Mouse (Mus musculus) midbrain, embryonic 15.5 days (tissue): ENCODE data around the gene Gabrb1. TPM values are rescaled to one million over a fixed set of nuclear protein-coding genes. Genes with fewer than 3 reads are reported as not detected.
"Not testable (repeated sequence)": the region's sequence is repeated elsewhere in the genome, so short reads cannot be mapped to it uniquely, and the experiment has no call there.

Source experiments
- ATAC-seq: fragments of 200-750 bp; cut with Nextera tagmentation; replicated peaks from 2 replicates; pipeline ENCODE4 v1.8.0; 2017; ENCODE audit warnings: moderate TSS enrichment
- H3K27ac ChIP-seq: fragments of 300-500 bp; sonication (generic); 2 replicates; pipeline ENCODE4 v1.5.1; 2015; ENCODE audit warnings: mild to moderate bottlenecking, inconsistent platforms
- H3K27me3 ChIP-seq: fragments of 300-500 bp; sonication (generic); replicated peaks from 2 replicates; pipeline ENCODE4 v1.6.1; 2015; ENCODE audit warnings: inconsistent platforms
- H3K36me3 ChIP-seq: fragments of 300-500 bp; sonication (generic); replicated peaks from 2 replicates; pipeline ENCODE4 v1.6.1; 2015; ENCODE audit warnings: inconsistent platforms
- H3K4me1 ChIP-seq: fragments of 300-500 bp; sonication (generic); 2 replicates; pipeline ENCODE4 v1.6.1; 2015; ENCODE audit warnings: inconsistent platforms
- H3K4me2 ChIP-seq: fragments of 300-500 bp; sonication (generic); 2 replicates; pipeline ENCODE4 v1.6.1; 2015; ENCODE audit warnings: inconsistent platforms, mild to moderate bottlenecking, moderate library complexity
- H3K4me3 ChIP-seq: fragments of 300-500 bp; sonication (generic); 2 replicates; pipeline ENCODE4 v1.5.1; 2015; ENCODE audit warnings: mild to moderate bottlenecking, inconsistent platforms
- H3K9ac ChIP-seq: fragments of 300-500 bp; sonication (generic); 2 replicates; pipeline ENCODE4 v1.6.1; 2015; ENCODE audit warnings: mild to moderate bottlenecking, inconsistent platforms
- H3K9me3 ChIP-seq: fragments of 300-500 bp; sonication (generic); 2 replicates; pipeline ENCODE4 v1.6.1; 2016; ENCODE audit warnings: inconsistent platforms
- WGBS: fragments of 180-500 bp; shearing (Covaris S2); methylation state at CpG from one replicate; pipeline ENCODE4 v1.1.7; 2015; ENCODE audit warnings: mixed read lengths; 5-methylcytosine and 5-hydroxymethylcytosine counted together
- polyA plus RNA-seq: library from polyadenylated mRNA; unstranded; fragments of >200 nt; fragmentation: Nextera tagmentation; extraction: Ambion mirVana; gene quantifications from 2 replicates; pipeline ENCODE4 v1.2.1, GENCODE M21; 2015

The Gabrb1 gene
- polyA plus RNA-seq, 1 experiment from 2014 or later: 32.8 TPM

DNA sequence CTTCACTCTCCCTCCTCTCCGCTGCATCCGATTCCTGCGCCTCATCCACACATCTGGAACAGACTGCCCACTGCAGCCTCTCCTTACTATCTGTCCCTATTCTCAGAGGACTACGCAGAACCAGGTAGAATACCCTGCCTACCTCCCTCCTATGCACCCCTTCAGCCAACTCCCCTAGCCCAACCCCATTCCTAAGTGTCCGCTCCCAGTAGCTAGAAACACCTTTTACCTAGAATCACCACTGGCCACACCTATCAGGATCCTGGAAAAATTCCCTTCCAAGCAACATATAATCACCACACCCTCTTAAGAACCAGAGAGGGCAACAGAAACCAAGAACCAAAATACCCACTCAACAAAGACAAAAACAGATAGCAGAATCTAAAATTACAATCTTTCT, 493.0 kb downstream of the Gabrb1 start:
- Histone ChIP-seq H3K4me3 (no peak overlapping the region), H3K9ac (no peak overlapping the region), H3K36me3 (no peaks in the 10 kb centered on the region; the same call in 1 of the 2 replicates), H3K4me1 (no peaks in the 10 kb centered on the region), H3K9me3 (no peaks in the 10 kb centered on the region), H3K27me3 (no peaks in the 10 kb centered on the region), H3K4me2 (no peak overlapping the region), H3K27ac (no peak overlapping the region)
- 97% methylated on average over 5 of the region's 5 CpGs for WGBS
- no peak for ATAC-seq

DNA sequence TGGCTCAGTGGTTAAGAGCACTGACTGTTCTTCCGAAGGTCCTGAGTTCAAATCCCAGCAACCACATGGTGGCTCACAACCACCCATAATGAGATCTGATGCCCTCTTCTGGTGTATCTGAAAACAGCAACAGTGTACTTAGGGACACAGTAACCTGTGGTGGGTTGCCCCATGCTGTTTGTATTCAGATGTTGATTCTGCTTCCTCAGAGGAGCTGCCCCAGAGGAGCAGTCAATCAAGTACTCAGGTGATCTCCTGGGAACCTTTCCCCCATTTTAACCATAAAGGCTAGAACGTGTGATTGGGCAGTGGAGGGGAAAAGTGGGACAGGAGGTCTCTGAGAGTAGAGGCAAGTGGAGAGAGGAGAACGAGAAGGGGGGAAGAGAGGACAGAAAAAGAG, 497.8 kb downstream of the Gabrb1 start:
- ATAC-seq, H3K27me3 ChIP-seq, H3K27ac ChIP-seq, H3K9me3 ChIP-seq, H3K4me1 ChIP-seq, H3K4me3 ChIP-seq, H3K4me2 ChIP-seq, H3K9ac ChIP-seq: not testable (repeated sequence)
- 81% methylated on average over 3 of the region's 3 CpGs for WGBS
- peaks cover 21% of the 10 kb centered on the region; the same call in 1 of the 2 replicates for H3K36me3 ChIP-seq

DNA sequence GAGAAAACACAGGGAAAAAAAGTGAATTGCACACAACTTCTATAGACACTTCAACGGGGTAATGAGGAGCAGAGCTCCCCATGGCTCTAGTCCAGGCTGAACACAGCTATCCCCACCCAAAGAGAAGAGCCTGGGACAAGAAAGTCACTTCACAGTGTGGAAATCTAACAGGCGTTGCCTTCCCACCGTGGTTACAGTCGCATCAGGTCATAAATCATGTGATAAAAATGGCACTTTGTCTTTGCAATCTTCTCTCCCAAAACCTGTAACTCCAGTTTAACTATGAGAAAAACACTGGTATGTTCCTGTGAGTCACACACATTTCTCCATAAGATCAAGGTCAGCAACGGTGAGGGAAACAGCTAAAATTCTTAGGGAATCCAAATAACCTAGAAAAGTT, 498.7 kb downstream of the Gabrb1 start:
- 95% methylated on average over 5 of the region's 5 CpGs for WGBS
- Histone ChIP-seq H3K27ac (no peak overlapping the region), H3K9ac (no peak overlapping the region), H3K27me3 (no peaks in the 10 kb centered on the region), H3K4me1 (no peaks in the 10 kb centered on the region), H3K36me3 (peaks cover 24% of the 10 kb centered on the region; the same call in 1 of the 2 replicates), H3K4me2 (no peak overlapping the region), H3K4me3 (no peak overlapping the region), H3K9me3 (no peaks in the 10 kb centered on the region)
- ATAC-seq: no peak

DNA sequence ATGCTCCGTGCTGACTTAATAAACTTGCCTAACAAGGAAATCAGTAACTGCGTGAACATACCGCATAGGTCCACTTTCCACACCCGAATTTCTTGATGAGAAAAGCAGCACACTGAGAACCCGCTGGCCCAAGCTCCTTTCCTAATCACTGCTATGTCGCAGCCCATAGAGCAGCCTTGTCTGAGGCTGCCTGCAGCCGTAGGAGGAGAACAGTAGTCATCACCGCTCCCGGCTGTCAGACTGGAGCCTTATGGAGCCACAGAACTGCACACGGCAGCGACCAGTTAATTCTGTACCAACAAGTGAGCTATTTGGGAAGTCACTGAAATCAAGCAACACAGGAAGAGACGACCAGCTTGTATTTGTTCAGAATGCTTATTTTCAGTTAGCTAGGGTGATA, 500.8 kb downstream of the Gabrb1 start:
- H3K9me3 ChIP-seq: no peaks in the 10 kb centered on the region
- H3K27me3 ChIP-seq: no peaks in the 10 kb centered on the region
- no peaks in the 10 kb centered on the region for H3K4me1 ChIP-seq
- no peak overlapping the region for H3K9ac ChIP-seq
- H3K27ac ChIP-seq: no peak overlapping the region
- H3K4me3 ChIP-seq: no peak overlapping the region
- WGBS: 93% methylated on average over 12 of the region's 12 CpGs
- no peak for ATAC-seq
- peaks cover 30% of the 10 kb centered on the region; the same call in 1 of the 2 replicates for H3K36me3 ChIP-seq
- no peak overlapping the region for H3K4me2 ChIP-seq

DNA sequence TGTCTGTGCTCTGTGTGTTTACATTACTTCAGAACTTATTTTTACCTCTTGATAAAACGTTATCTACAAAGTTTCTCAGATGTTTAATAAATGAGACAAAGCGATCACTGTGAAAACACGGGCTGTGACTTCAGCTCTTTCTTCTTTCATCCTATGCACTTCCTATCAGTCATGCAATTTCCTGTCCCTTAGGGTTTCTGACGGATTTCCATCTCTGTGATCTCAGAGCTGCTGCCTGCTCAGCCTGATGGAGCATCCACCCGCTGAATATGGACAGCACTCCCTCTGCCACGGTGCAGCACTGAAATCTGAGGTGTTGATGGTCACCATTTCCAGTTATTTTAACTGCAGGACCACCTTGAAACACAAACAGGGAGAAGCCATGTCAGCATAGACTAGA, 501.6 kb downstream of the Gabrb1 start:
- no peak overlapping the region for H3K4me2 ChIP-seq
- H3K27ac ChIP-seq: no peak overlapping the region
- H3K9ac ChIP-seq: no peak overlapping the region
- peaks cover 33% of the 10 kb centered on the region; the same call in 1 of the 2 replicates for H3K36me3 ChIP-seq
- 0 out of 2 replicates have a peak, but pooled peaks cover 4% of the 10 kb centered on the region for H3K4me1 ChIP-seq
- H3K4me3 ChIP-seq: no peak overlapping the region
- ATAC-seq: no peak
- 75% methylated on average over 6 of the region's 6 CpGs for WGBS
- H3K27me3 ChIP-seq: no peaks in the 10 kb centered on the region
- H3K9me3 ChIP-seq: no peaks in the 10 kb centered on the region

DNA sequence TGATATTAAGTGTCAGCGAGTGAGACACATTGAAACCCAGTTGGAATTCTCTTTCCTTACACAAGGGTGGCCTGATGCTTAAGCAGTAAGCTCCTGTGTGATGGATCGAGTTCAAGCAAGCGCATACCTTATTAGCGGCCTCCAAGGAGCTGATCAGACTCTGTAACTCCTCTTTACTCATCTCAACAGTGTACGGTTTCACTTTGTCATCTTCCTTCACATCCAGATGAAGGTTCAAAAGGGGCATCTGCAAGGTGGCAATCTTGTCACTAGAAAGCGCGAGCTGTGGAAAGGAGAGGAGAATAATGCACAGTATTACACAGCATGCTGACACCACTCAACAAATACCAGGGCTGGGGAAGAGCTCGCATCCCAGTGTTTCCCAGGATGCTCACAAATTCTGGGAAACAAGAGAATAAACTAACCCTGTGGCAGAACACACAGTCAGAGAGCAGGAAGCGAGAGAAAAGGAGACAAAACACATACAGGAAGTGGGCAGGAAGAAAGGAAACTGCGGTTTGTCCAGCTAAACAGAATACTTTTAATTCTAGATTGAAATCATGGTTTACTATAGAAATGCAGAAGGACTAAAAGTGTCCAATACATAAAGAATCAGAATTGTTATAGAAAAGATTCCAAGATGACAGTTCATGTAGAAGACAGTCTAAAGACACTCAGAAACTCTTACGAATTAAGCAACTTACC, 503.0 kb downstream of the Gabrb1 start:
- 92% methylated on average over 11 of the region's 11 CpGs for WGBS
- Histone ChIP-seq H3K36me3 (peaks cover 33% of the 10 kb centered on the region; the same call in 1 of the 2 replicates), H3K27ac (no peak overlapping the region), H3K4me2 (no peak overlapping the region), H3K9ac (no peak overlapping the region), H3K4me3 (no peak overlapping the region), H3K27me3 (no peaks in the 10 kb centered on the region), H3K9me3 (no peaks in the 10 kb centered on the region), H3K4me1 (0 out of 2 replicates have a peak, but pooled peaks cover 4% of the 10 kb centered on the region)
- no peak for ATAC-seq

DNA sequence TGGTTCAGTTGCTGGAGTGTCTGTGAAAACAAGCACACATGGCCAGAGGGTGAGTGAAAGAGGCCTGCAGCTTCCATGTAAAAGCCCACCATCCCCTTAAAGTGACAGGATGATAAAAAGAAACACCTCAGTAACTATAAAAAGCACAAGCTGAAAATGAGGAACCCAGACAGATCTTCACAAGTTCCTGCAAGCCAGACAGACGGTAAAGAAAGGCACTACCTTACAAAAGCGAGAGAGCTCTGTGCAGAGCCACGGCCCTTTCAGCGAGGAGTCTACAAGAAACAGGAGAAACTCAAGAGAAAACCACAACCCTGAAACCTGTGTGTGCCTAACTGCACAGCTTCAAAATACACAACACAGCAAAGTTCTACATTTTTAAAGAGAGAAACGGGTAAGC, 504.9 kb downstream of the Gabrb1 start:
- Histone ChIP-seq H3K4me2 (no peak overlapping the region), H3K9ac (no peak overlapping the region), H3K9me3 (no peaks in the 10 kb centered on the region), H3K27ac (no peak overlapping the region), H3K36me3 (peaks cover 32% of the 10 kb centered on the region; the same call in 1 of the 2 replicates), H3K27me3 (no peaks in the 10 kb centered on the region), H3K4me3 (no peak overlapping the region), H3K4me1 (peaks cover 18% of the 10 kb centered on the region)
- no peak for ATAC-seq
- WGBS: 77% methylated on average over 5 of the region's 5 CpGs

DNA sequence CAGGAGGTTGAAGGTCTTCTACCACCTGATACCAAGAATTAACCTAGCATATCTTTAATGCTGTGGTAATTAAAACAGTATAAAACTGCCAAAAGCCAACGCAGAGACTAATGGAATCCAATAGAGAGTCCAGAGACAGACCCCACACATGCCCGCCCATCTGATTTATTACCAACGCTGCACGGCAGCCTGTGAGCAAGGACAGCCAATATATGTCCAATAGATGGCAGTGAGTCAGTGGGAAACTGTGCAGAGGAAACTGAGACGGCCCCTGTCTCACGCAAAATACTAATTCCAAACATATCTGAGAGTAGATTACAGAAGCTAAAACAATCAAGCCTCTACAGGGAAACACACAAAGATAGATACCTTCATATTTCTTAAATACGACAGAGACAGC, 506.5 kb downstream of the Gabrb1 start:
- Histone ChIP-seq H3K4me3 (no peak overlapping the region), H3K27me3 (no peaks in the 10 kb centered on the region), H3K4me2 (no peak overlapping the region), H3K27ac (no peak overlapping the region), H3K9ac (no peak overlapping the region), H3K4me1 (peaks cover 18% of the 10 kb centered on the region), H3K9me3 (no peaks in the 10 kb centered on the region), H3K36me3 (peaks cover 22% of the 10 kb centered on the region; the same call in 1 of the 2 replicates)
- WGBS: 90% methylated on average over 7 of the region's 7 CpGs
- ATAC-seq: no peak

DNA sequence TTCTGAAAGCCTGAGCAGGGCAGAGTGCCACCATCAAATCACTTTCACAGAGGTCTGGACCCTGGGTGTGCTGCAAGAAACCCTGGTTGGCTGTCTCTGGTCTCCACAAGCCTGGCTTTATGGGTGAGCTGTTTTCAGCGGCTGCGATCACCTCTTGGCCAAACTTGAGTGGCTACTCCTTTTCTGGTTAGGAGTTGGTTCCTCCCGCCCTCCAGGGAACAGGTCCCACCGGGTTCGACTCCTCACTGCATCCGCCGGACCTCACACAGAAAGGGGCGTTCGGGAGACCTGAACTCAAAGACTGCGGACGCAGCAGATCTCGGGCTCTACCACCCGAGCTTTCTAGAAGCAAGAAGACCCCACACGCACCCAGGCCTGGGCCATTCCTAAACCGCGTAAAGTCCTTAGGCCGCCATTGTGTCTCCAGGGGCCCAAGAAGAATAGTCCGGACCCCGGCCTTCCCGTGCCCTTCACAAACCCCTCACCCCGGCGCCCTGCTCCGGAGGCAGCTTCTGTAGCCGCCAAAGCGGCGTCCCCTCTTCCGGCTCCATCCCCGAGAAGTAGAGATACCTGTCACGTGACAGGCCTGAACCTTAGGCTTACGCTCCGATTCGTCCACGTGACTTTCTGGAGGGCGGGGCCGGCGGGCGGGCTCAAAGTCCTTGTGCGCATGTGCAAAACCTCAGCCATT, 509.8 kb downstream of the Gabrb1 start, which contains the start of gene Commd8:
Commd8 (minus strand) TSS at position 596 of the 691 bp plus-strand sequence.
- no peaks in the 10 kb centered on the region for H3K9me3 ChIP-seq
- peaks cover 18% of the 10 kb centered on the region for H3K4me1 ChIP-seq
- peak within 1 kb of the TSS; percentile 73 for H3K27ac ChIP-seq
- H3K27me3 ChIP-seq: no peaks in the 10 kb centered on the region
- ATAC-seq: peak; percentile 95
- under 1% methylated on average over 38 of the region's 38 CpGs for WGBS
- 0 out of 2 replicates have a peak, but pooled peaks cover 3% of the 10 kb centered on the region for H3K36me3 ChIP-seq
- peak within 1 kb of the TSS; percentile 59 for H3K4me2 ChIP-seq
- peak within 1 kb of the TSS; percentile 68 for H3K4me3 ChIP-seq
- peak within 1 kb of the TSS; percentile 68 for H3K9ac ChIP-seq

DNA sequence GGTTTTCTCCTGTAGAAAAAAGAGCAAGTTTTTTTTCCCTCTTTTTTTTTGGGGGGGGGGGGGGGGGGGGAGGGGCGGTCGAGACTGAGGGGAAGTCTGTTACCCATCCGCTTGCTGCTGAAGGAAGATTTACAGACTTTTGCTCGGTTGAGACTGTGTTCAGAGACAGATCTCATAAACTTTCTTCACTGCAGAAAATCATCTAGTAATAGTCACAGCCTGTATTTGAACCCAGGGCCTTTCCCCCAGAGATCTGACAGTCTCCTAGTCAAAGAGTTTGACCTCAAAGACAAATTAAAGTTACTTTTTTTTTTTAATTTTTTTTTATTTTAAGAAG, 510.3 kb downstream of the Gabrb1 start:
- H3K36me3 ChIP-seq: 0 out of 2 replicates have a peak, but pooled peaks cover 3% of the 10 kb centered on the region

DNA sequence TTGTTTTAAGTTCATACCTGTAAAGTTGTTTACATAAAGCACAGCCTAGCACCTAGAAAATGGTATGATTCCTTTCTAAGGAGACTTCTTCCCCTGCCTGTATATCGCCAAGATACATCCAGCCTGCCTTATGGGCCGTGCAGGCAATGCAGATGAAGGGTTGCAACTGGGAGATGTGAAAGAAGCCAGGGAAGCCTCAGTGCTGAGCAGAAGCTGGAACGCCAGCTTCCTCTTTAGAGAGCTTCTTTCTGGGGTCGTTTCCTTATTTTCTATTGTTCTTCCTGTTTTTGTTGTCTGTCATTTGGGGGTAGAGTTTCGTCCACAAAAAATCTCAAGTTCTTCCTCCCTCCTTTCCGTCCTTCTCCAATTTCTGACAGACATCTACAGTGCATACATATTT, 512.2 kb downstream of the Gabrb1 start:
- no peak overlapping the region for H3K27ac ChIP-seq
- H3K9me3 ChIP-seq: no peaks in the 10 kb centered on the region
- peaks cover 13% of the 10 kb centered on the region for H3K4me1 ChIP-seq
- no peaks in the 10 kb centered on the region for H3K36me3 ChIP-seq
- H3K4me2 ChIP-seq: no peak overlapping the region
- 78% methylated on average over 6 of the region's 6 CpGs for WGBS
- no peak overlapping the region for H3K4me3 ChIP-seq
- no peak overlapping the region for H3K9ac ChIP-seq
- no peaks in the 10 kb centered on the region for H3K27me3 ChIP-seq
- no peak for ATAC-seq

More for the DNA sequence above, 510.3 kb downstream of the Gabrb1 start:
- H3K4me2 ChIP-seq: peak overlapping the region; percentile 59
- peaks cover 18% of the 10 kb centered on the region for H3K4me1 ChIP-seq
- H3K9ac ChIP-seq: no peak overlapping the region
- H3K9me3 ChIP-seq: no peaks in the 10 kb centered on the region
- H3K4me3 ChIP-seq: peak overlapping the region; percentile 68
- WGBS: 0% methylated on average over 4 of the region's 4 CpGs
- no peaks in the 10 kb centered on the region for H3K27me3 ChIP-seq
- H3K27ac ChIP-seq: 0 out of 2 replicates have a peak overlapping the region, but pooled peaks have one; percentile 47
- ATAC-seq: peak; percentile 80

DNA sequence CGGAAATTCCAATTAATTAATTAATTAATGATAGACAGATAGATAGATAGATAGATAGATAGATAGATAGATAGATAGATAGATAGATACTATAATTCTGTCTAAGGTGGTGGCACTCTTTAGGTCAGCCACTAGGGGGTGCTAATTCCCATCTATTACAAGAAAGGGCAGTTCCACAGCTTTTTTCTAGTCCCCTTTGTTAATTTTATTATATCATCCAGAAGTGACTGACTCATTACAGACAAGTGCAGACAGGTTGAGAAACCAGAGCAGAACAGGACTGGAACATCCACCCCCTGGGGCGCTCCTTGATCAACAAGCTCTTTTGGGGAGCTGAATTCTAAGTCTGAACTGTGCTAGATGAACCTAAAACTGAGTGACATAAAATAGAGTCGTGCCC, 514.8 kb downstream of the Gabrb1 start:
- Histone ChIP-seq H3K27ac (no peak overlapping the region), H3K4me3 (no peak overlapping the region), H3K9ac (no peak overlapping the region), H3K27me3 (no peaks in the 10 kb centered on the region), H3K9me3 (no peaks in the 10 kb centered on the region), H3K4me2 (no peak overlapping the region), H3K36me3 (no peaks in the 10 kb centered on the region), H3K4me1 (peaks cover 7% of the 10 kb centered on the region; the same call in 1 of the 2 replicates)
- ATAC-seq: no peak
- WGBS: 35% methylated on average over 3 of the region's 3 CpGs
